Mouse (Mus musculus): ENCODE measurements at regions not wholly inside any gene's neighbourhood (a gene's known extent, or its start where the extent isn't known, plus 50 kb on each side); places are given as distances from the start of the nearest gene placed in this dataset.
A peak's percentile ranks its signal among the peaks of the same experiment; 100 is the strongest.

DNA sequence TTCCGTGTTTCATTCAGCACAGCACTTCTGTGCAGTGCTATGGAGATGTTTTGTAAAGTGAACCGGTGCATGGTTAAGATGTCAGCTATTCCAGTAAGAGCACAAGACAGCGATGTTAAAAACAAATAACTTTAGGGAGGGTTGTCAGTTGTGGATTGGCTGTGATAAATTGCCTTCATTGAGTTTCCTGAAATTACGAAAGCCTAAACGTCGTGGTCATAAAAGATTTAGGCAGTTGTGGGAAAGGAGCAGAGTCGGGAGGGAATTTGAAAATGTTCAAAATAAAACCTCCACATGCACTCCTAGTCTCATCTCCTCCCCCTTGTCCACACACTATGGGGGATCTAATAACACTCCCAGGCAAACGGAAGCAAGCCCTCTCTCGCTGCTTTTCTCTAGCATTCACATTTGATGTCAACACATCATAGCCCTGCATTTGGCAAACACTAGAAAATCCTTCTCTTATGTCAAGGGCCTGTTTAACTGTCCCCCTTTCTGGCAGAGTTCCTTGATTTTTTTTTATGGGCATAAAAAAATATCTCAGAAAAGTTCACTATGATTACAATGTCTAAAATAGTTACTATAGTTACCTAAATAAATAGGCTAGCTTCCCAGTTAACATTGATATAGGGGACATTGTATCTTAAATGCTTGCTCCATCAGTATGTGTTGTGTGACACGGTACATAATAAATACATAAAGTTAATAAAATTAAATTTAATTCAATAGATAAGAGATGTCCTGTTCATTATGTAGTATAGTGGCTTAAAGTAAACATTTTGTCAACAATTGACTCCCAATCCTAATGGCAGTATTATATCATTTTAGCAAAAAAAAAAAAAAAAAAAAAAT lies 589.2 kb upstream of the Kif18a start:
- H3K9ac ChIP-seq: no peak overlapping the region
- no peaks in the 10 kb centered on the region for H3K9me3 ChIP-seq
- no peak for ATAC-seq (ENCODE audit: extremely low read depth, insufficient number of reproducible peaks, low FRiP score, low TSS enrichment)
- 52% methylated on average over 10 of the region's 10 CpGs for WGBS
- no peak overlapping the region for H3K4me3 ChIP-seq
- H3K27ac ChIP-seq (replicated peaks): no peak overlapping the region
- H3K36me3 ChIP-seq: no peaks in the 10 kb centered on the region
- peaks cover 8% of the 10 kb centered on the region for H3K4me1 ChIP-seq
- no peaks in the 10 kb centered on the region for H3K27me3 ChIP-seq (replicated peaks)
- peak overlapping the region; percentile 18; the same call in 1 of the 2 replicates for H3K4me2 ChIP-seq

DNA sequence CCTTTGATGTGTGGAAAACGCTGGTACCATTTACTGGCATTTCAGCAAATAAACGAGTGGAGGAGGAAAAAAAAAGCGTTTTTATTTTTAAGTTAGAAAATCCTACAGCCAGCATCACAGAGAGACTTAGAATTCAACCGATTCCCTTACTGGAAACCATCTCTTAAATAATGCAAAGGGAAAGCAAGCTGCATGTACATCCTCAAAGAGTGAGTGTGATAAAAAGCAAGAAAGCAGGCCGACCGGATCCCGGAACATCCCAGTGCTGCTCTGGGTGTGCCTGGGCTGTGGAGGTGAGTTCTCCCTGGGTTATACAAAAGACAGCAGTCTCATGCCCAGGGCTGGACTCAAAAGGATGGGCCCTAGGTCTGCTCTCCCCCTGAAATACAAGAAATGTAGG lies 579.2 kb upstream of the Kif18a start:
- H3K4me3 ChIP-seq: no peak overlapping the region
- no peak overlapping the region for H3K27ac ChIP-seq (replicated peaks)
- H3K9me3 ChIP-seq: no peaks in the 10 kb centered on the region
- H3K4me2 ChIP-seq: no peak overlapping the region
- ATAC-seq (ENCODE audit: extremely low read depth, insufficient number of reproducible peaks, low FRiP score, low TSS enrichment): no peak
- no peaks in the 10 kb centered on the region for H3K27me3 ChIP-seq (replicated peaks)
- no peak overlapping the region for H3K9ac ChIP-seq
- no peaks in the 10 kb centered on the region for H3K4me1 ChIP-seq
- no peaks in the 10 kb centered on the region for H3K36me3 ChIP-seq
- 57% methylated on average over 7 of the region's 7 CpGs for WGBS

DNA sequence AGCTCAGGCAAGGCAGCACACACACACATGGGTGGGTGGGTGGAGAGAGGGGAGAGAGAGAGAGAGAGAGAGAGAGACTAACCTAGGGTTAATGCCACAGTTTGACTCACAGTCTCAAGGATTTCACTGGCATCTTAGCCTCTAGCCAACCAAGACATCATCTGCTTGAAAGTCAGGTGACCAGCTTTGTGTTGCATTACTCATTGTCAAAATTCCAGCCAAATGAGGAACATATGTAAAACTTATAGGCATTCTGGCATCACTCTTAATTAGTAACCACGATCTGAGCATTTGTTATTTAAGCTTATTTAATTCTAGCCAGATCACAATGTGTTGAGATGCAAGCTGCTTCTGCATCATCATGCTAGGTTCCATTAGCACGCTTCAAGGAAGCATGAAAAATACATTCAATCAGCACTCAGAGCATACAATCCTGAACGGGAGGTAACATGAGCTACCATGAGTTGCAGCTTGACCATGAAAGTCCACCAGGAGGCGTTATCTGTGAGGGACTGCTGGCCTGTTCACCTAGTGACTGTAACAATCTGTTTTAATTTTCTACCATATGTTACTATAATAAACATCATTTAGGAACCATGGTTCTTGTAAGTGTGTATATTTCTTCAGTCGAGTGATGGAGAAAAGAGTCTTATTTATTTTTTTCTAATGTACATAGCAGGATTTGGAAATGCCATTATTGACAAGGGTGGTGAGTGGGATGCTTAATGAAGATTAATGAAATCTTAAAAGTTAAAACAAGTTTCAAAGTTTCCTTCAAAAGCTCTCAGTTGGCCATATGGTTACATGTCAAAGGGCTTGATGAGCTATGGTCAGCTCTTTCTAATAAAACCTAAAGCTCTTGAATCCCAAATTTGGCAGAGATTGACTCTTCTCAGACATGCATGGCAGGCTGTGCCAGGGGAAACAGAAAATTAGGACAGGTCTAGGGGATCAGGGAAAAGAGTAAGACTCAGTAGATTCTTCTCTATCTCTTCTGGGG lies 572.4 kb upstream of the Kif18a start:
- Histone ChIP-seq H3K9ac (no peak overlapping the region), H3K4me3 (no peak overlapping the region), H3K27ac (replicated peaks) (no peak overlapping the region), H3K9me3 (no peaks in the 10 kb centered on the region), H3K27me3 (replicated peaks) (no peaks in the 10 kb centered on the region), H3K4me2 (no peak overlapping the region), H3K4me1 (no peaks in the 10 kb centered on the region), H3K36me3 (no peaks in the 10 kb centered on the region)
- ATAC-seq (ENCODE audit: extremely low read depth, insufficient number of reproducible peaks, low FRiP score, low TSS enrichment): no peak
- 71% methylated on average over 5 of the region's 5 CpGs for WGBS

DNA sequence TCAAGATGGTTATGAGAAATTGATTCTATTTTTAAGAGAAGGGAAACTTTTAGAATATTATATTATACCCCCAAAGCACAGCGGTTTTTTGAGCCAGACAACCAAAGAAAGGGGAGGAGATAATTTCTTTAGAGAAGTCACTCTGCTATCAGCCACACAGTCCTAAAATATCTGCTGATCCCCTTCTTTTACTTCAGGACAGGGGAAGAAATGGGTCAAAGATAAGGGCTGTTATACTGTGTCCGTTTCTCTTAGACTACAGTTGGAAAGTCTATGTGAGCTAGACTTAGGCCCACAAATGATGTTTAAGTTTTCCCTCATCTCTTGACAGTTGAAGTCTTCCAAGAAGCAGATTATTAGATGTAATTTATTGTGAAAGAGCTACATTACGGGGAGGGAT lies 538.5 kb upstream of the Kif18a start:
- Histone ChIP-seq H3K4me1 (no peaks in the 10 kb centered on the region), H3K36me3 (no peaks in the 10 kb centered on the region), H3K4me3 (no peak overlapping the region), H3K4me2 (no peak overlapping the region), H3K9me3 (no peaks in the 10 kb centered on the region), H3K27me3 (replicated peaks) (no peaks in the 10 kb centered on the region), H3K27ac (replicated peaks) (no peak overlapping the region), H3K9ac (no peak overlapping the region)
- 60% methylated on average over 3 of the region's 3 CpGs for WGBS
- ATAC-seq (ENCODE audit: extremely low read depth, insufficient number of reproducible peaks, low FRiP score, low TSS enrichment): no peak

DNA sequence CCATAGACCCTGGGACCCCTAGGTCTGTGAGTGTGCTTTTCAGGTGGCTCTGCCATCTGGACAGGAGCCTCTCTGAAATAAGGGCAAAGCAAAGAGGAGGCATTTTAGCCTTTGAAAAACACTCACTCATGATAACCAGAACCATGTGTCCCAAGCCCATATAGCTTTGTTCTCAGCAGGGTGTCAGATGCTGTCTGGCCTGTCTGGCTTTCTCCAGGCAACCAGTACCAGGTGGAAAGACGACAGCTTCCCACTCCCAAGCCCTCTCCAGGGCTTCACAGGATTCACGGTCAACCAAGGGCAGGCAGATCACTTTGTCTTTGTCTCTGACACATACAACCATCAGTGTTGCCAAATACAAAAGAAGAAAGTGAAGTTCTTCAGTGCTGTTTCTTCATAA lies 537.0 kb upstream of the Kif18a start:
- H3K27ac ChIP-seq (replicated peaks): no peak overlapping the region
- no peaks in the 10 kb centered on the region for H3K27me3 ChIP-seq (replicated peaks)
- H3K4me1 ChIP-seq: no peaks in the 10 kb centered on the region
- H3K9ac ChIP-seq: no peak overlapping the region
- no peaks in the 10 kb centered on the region for H3K36me3 ChIP-seq
- 50% methylated on average over 2 of the region's 2 CpGs for whole genome bisulfite sequencing
- no peak overlapping the region for H3K4me2 ChIP-seq
- no peak overlapping the region for H3K4me3 ChIP-seq
- no peaks in the 10 kb centered on the region for H3K9me3 ChIP-seq
- ATAC-seq (ENCODE audit: extremely low read depth, insufficient number of reproducible peaks, low FRiP score, low TSS enrichment): no peak

DNA sequence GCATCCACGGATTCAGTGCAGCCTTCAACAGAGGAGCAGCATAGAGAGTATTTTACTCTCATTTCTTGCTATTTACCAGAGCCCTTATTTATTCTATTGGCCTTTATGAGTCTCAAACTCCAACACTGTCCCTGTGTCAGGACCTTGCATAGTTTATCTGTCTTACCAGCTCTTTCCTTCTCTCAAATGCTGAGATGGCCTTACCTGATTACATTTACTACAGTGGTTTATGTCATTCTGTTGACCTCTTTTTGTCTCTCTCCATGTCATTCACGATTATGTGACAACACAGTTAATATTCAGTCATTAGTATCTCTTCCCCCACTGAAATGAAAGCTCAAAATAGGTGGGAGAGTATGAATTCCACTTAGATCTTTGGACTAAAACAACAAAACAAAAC lies 535.7 kb upstream of the Kif18a start:
- Histone ChIP-seq H3K9ac (no peak overlapping the region), H3K27ac (replicated peaks) (no peak overlapping the region), H3K9me3 (no peaks in the 10 kb centered on the region), H3K27me3 (replicated peaks) (no peaks in the 10 kb centered on the region), H3K4me3 (no peak overlapping the region), H3K4me1 (no peaks in the 10 kb centered on the region), H3K4me2 (no peak overlapping the region), H3K36me3 (no peaks in the 10 kb centered on the region)
- ATAC-seq (ENCODE audit: extremely low read depth, insufficient number of reproducible peaks, low FRiP score, low TSS enrichment): no peak
- 55% methylated on average over 2 of the region's 2 CpGs for WGBS

DNA sequence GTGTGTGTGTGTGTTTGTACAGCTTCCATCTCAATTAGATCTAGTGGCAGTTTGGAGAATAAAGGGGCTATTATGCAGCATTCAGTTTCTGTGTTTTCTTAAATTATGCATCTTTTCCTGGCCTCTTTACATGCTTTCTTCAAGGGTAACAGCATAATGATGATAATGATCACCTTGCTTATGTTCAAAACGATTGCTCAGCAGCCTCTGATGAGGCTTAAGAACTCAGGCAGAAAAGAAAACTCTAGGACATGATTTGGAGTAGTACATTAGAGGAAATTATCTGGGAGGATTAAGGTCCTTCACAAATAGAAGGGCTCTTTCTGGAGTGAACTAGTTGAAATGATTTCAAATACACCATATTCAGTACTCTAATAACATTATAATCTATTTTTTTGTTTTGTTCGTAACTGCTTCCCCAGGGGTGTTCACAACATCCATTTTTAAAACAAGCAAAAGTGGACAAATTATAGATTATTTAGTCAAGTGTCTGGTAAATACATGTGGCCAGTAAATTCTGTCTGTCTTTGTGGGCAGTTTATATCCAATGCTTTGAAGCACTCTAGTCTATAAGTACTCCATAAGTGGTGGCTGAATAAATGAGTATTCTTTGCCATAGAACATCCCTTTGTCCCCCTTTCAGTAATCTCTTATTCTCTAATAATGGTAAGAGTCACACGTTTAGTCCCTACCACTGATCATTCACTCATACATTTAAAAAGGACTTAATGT lies 526.9 kb upstream of the Kif18a start:
- no peaks in the 10 kb centered on the region for H3K9me3 ChIP-seq
- no peaks in the 10 kb centered on the region for H3K4me1 ChIP-seq
- 62% methylated on average over 3 of the region's 3 CpGs for WGBS
- H3K27me3 ChIP-seq (replicated peaks): no peaks in the 10 kb centered on the region
- H3K9ac ChIP-seq: no peak overlapping the region
- H3K27ac ChIP-seq (replicated peaks): no peak overlapping the region
- no peak for ATAC-seq (ENCODE audit: extremely low read depth, insufficient number of reproducible peaks, low FRiP score, low TSS enrichment)
- no peak overlapping the region for H3K4me3 ChIP-seq
- H3K36me3 ChIP-seq: no peaks in the 10 kb centered on the region
- H3K4me2 ChIP-seq: no peak overlapping the region

DNA sequence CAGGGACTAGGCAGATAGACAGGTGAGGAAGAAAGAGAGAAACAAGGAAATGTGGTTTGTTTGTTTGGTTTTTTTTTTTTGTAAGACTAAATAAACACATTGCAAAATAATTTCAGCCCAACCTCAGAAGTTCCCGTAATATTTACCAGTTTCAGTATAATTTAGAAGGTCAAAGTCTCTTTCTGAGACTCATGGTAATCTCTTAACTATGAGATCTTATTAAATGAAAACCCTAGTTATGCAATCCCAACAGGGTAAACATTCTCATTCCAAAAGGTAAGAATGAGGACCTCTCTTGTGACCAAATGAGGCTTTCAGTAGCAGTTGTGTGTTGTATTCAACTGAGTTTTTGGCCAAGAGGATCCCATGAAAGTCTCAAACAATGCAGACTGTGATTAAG lies 524.7 kb upstream of the Kif18a start:
- H3K4me2 ChIP-seq: no peak overlapping the region
- H3K4me1 ChIP-seq: no peaks in the 10 kb centered on the region
- H3K4me3 ChIP-seq: no peak overlapping the region
- no peaks in the 10 kb centered on the region for H3K9me3 ChIP-seq
- no peak overlapping the region for H3K27ac ChIP-seq (replicated peaks)
- WGBS: 71% methylated on average over 1 of the region's 1 CpGs
- no peaks in the 10 kb centered on the region for H3K36me3 ChIP-seq
- ATAC-seq (ENCODE audit: extremely low read depth, insufficient number of reproducible peaks, low FRiP score, low TSS enrichment): no peak
- no peaks in the 10 kb centered on the region for H3K27me3 ChIP-seq (replicated peaks)
- H3K9ac ChIP-seq: no peak overlapping the region

DNA sequence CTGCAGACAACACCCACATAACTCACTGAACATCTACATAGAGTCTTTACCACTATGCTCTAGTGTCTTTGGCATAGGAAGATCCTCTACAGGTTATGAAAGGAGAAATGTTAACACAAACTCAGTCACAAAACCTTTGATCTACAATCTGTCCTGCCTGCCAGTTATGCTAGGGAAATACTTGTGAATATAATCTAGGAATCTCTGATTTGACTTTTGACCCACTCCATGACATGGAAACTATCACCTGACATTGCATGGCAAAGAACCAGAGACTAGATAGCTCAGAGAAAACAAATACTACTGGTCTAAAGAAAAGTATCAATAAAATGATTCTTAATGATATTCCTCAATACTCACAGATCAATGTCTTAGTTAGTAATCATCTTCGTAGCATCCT lies 524.3 kb upstream of the Kif18a start:
- H3K4me2 ChIP-seq: no peak overlapping the region
- no peak overlapping the region for H3K4me3 ChIP-seq
- H3K27me3 ChIP-seq (replicated peaks): no peaks in the 10 kb centered on the region
- H3K9me3 ChIP-seq: no peaks in the 10 kb centered on the region
- no peaks in the 10 kb centered on the region for H3K4me1 ChIP-seq
- ATAC-seq (ENCODE audit: extremely low read depth, insufficient number of reproducible peaks, low FRiP score, low TSS enrichment): no peak
- H3K9ac ChIP-seq: no peak overlapping the region
- H3K36me3 ChIP-seq: no peaks in the 10 kb centered on the region
- no peak overlapping the region for H3K27ac ChIP-seq (replicated peaks)
- 82% methylated on average over 1 of the region's 1 CpGs for WGBS

DNA sequence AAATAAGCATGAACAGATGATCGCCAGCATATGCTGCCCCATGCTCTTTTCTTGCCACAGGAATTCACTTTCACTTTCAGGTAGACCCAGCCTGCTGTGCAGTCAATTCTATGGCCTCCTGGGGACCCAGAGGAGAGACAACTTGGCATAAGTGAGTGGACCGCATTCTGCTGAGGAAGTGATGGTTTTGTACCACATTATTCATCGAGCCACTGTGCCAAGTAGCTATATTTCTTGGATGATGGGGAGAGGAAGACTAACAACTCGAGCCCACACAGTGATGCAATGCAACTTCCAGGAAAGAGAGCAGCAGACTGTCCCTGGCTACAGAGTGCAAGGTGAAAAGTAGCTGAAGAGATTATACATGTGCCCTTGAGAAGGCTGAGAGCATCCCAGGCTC lies 515.8 kb upstream of the Kif18a start:
- Histone ChIP-seq H3K4me3 (no peak overlapping the region), H3K4me2 (no peak overlapping the region), H3K36me3 (no peaks in the 10 kb centered on the region), H3K9me3 (no peaks in the 10 kb centered on the region), H3K9ac (no peak overlapping the region), H3K27ac (replicated peaks) (no peak overlapping the region), H3K4me1 (no peaks in the 10 kb centered on the region), H3K27me3 (replicated peaks) (no peaks in the 10 kb centered on the region)
- no peak for ATAC-seq (ENCODE audit: extremely low read depth, insufficient number of reproducible peaks, low FRiP score, low TSS enrichment)
- WGBS: 71% methylated on average over 4 of the region's 4 CpGs

DNA sequence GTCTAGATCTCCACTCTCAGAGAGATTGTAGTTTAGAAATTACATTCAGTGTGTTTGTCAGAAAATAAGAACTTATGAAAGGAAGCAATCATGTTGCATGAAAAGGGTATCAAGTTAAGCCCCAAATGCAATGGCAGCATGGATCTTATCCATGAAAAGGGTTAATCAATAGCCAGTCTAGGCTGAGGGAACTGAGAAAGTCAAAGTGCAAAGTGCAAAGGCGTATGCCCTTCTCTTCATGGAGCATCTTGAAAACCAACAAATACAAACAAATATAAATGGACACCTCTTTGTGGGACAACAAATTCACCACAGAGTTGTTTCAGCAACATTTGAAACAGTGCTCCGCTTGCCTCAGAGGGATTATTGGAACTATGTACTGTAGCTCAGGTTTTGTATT lies 514.1 kb upstream of the Kif18a start:
- Histone ChIP-seq H3K9me3 (no peaks in the 10 kb centered on the region), H3K4me3 (no peak overlapping the region), H3K27ac (replicated peaks) (no peak overlapping the region), H3K36me3 (no peaks in the 10 kb centered on the region), H3K27me3 (replicated peaks) (no peaks in the 10 kb centered on the region), H3K9ac (no peak overlapping the region), H3K4me1 (no peaks in the 10 kb centered on the region), H3K4me2 (no peak overlapping the region)
- no peak for ATAC-seq (ENCODE audit: extremely low read depth, insufficient number of reproducible peaks, low FRiP score, low TSS enrichment)
- 82% methylated on average over 2 of the region's 2 CpGs for WGBS

Measured in heart, embryonic 13.5 days (tissue).